Mouse (Mus musculus): Measurements from ENCODE around the gene Atp2c2.

GRCm38 (mm10) chr8:119661081-119661480 lies 38.7 kb upstream of the Atp2c2 start:
- no peak for TF ChIP-seq POLR2A (IDR thresholded peaks at IDR 0.05; ENCODE audit: insufficient read depth, low read length)
- no peak for TF ChIP-seq EP300 (IDR thresholded peaks at IDR 0.05; ENCODE audit: insufficient read depth, low read depth, low read length)
- no peak for TF ChIP-seq CTCF (IDR thresholded peaks at IDR 0.05; ENCODE audit: low read depth, low read length)

Data from ES-Bruce4 (cell line).